Mouse (Mus musculus) erythroblast, embryonic 14.5 days (primary cell): ENCODE measurements around the gene Bag6. TPM values are rescaled to one million over a fixed set of nuclear protein-coding genes. Genes with fewer than 3 reads are reported as not detected.

Experiments used
- H3K27me3 ChIP-seq: 2 replicates; pipeline ENCODE4 v1.6.1; 2012; ENCODE audit warnings: inconsistent platforms; ENCODE audit not compliant: control insufficient read depth
- H3K36me3 ChIP-seq: 2 replicates; pipeline ENCODE4 v1.6.1; 2012; ENCODE audit warnings: mild to moderate bottlenecking, inconsistent platforms; ENCODE audit not compliant: control insufficient read depth
- H3K4me1 ChIP-seq: 2 replicates; pipeline ENCODE4 v1.6.1; 2012; ENCODE audit warnings: inconsistent platforms; ENCODE audit not compliant: control insufficient read depth
- H3K4me3 ChIP-seq: replicated peaks from 2 replicates; pipeline ENCODE3; 2012; ENCODE audit warnings: moderate library complexity, mild to moderate bottlenecking, inconsistent platforms
- H3K9me3 ChIP-seq: 2 replicates; pipeline ENCODE4 v1.6.1; 2012; ENCODE audit warnings: low read length, inconsistent platforms, mixed read lengths; ENCODE audit not compliant: control insufficient read depth
- GATA1 ChIP-seq: IDR thresholded peaks from 2 replicates; pipeline ENCODE4 v1.6.1; 2012; ENCODE audit warnings: low read length, inconsistent platforms, mixed read lengths
- TAL1 ChIP-seq: IDR thresholded peaks from 3 replicates; pipeline ENCODE4 v1.6.1; 2012; ENCODE audit warnings: low read length, inconsistent platforms, mixed read lengths
- polyA plus RNA-seq: library from polyadenylated mRNA; stranded (reverse); fragments of >175 nt; gene quantifications from 2 replicates; pipeline ENCODE4 v1.2.3, GENCODE M21; 2012

Gene Bag6
- polyA plus RNA-seq, 1 experiment, result 102 TPM

GRCm38 (mm10) chr17:35154616-35155015 lies 19.6 kb downstream of the Bag6 start:
- no peaks in the 10 kb centered on the region for H3K27me3 ChIP-seq
- no peaks in the 10 kb centered on the region for H3K9me3 ChIP-seq
- peaks cover 18% of the 10 kb centered on the region for H3K4me1 ChIP-seq
- H3K36me3 ChIP-seq, result peaks cover 99% of the 10 kb centered on the region
- no peak overlapping the region for H3K4me3 ChIP-seq
- TF ChIP-seq GATA1, result no peak
- TF ChIP-seq TAL1, result no peak

- Histone ChIP-seq H3K4me3 (no peak overlapping the region), H3K4me1 (peaks cover 13% of the 10 kb centered on the region), H3K36me3 (peaks cover 99% of the 10 kb centered on the region), H3K9me3 (no peaks in the 10 kb centered on the region), H3K27me3 (no peaks in the 10 kb centered on the region)
- no peak for TF ChIP-seq GATA1
- TF ChIP-seq TAL1, result no peak
Observed at GRCm38 (mm10) chr17:35155451-35155850, 20.5 kb downstream of the Bag6 start.

- no peaks in the 10 kb centered on the region for H3K27me3 ChIP-seq
- TF ChIP-seq GATA1 (no peak), TAL1 (no peak)
- H3K9me3 ChIP-seq, result no peaks in the 10 kb centered on the region
- H3K4me1 ChIP-seq, result peaks cover 6% of the 10 kb centered on the region
- H3K36me3 ChIP-seq, result peaks cover 100% of the 10 kb centered on the region
- H3K4me3 ChIP-seq, result no peak overlapping the region
Observed at GRCm38 (mm10) chr17:35156461-35157200, 21.7 kb downstream of the Bag6 start.

GRCm38 (mm10) chr17:35157254-35157653 lies 22.3 kb downstream of the Bag6 start:
- Histone ChIP-seq H3K9me3 (no peaks in the 10 kb centered on the region), H3K4me3 (no peak overlapping the region), H3K4me1 (peaks cover 8% of the 10 kb centered on the region), H3K27me3 (no peaks in the 10 kb centered on the region), H3K36me3 (peaks cover 100% of the 10 kb centered on the region)
- no peak for TF ChIP-seq GATA1
- TF ChIP-seq TAL1, result no peak

GRCm38 (mm10) chr17:35157661-35158175 lies 22.7 kb downstream of the Bag6 start:
- TF ChIP-seq TAL1 (no peak), GATA1 (no peak)
- Histone ChIP-seq H3K9me3 (no peaks in the 10 kb centered on the region), H3K27me3 (no peaks in the 10 kb centered on the region), H3K4me3 (no peak overlapping the region), H3K4me1 (peaks cover 10% of the 10 kb centered on the region), H3K36me3 (peaks cover 100% of the 10 kb centered on the region)

- Histone ChIP-seq H3K4me3 (no peak overlapping the region), H3K27me3 (no peaks in the 10 kb centered on the region), H3K36me3 (peaks cover 90% of the 10 kb centered on the region), H3K4me1 (peaks cover 23% of the 10 kb centered on the region), H3K9me3 (no peaks in the 10 kb centered on the region)
- no peak for TF ChIP-seq TAL1
- TF ChIP-seq GATA1, result no peak
Observed at GRCm38 (mm10) chr17:35158850-35159593, 24.0 kb downstream of the Bag6 start.

GRCm38 (mm10) chr17:35159638-35160037 lies 24.7 kb downstream of the Bag6 start:
- H3K36me3 ChIP-seq, result peaks cover 84% of the 10 kb centered on the region
- H3K4me3 ChIP-seq, result no peak overlapping the region
- no peak for TF ChIP-seq GATA1
- no peak for TF ChIP-seq TAL1

GRCm38 (mm10) chr17:35161421-35161820 lies 26.4 kb downstream of the Bag6 start:
- Histone ChIP-seq H3K36me3 (peaks cover 66% of the 10 kb centered on the region), H3K27me3 (no peaks in the 10 kb centered on the region), H3K4me3 (no peak overlapping the region), H3K9me3 (no peaks in the 10 kb centered on the region), H3K4me1 (peaks cover 40% of the 10 kb centered on the region)
- TF ChIP-seq GATA1, result no peak

More at GRCm38 (mm10) chr17:35159638-35160037, 24.7 kb downstream of the Bag6 start:
- peaks cover 25% of the 10 kb centered on the region for H3K4me1 ChIP-seq
- no peaks in the 10 kb centered on the region for H3K9me3 ChIP-seq
- no peaks in the 10 kb centered on the region for H3K27me3 ChIP-seq

- TF ChIP-seq GATA1, result no peak
- no peak for TF ChIP-seq TAL1
- Histone ChIP-seq H3K4me1 (peaks cover 43% of the 10 kb centered on the region), H3K27me3 (no peaks in the 10 kb centered on the region), H3K36me3 (peaks cover 59% of the 10 kb centered on the region), H3K9me3 (no peaks in the 10 kb centered on the region), H3K4me3 (peak overlapping the region; percentile 94)
Observed at GRCm38 (mm10) chr17:35162121-35162520, 27.1 kb downstream of the Bag6 start.
